Mouse (Mus musculus) cortical plate, adult 2 months (tissue): ENCODE measurements around the gene Rab11a.

Experiments used
- CTCF ChIP-seq: fragments of 200-500 bp; IDR thresholded peaks from 2 replicates; pipeline ENCODE4 v1.5.1; 2011; ENCODE audit warnings: mild to moderate bottlenecking, control low read depth, low read length; ENCODE audit not compliant: insufficient read depth; ENCODE audit errors: extremely low read depth
- POLR2A ChIP-seq: fragments of 200-500 bp; IDR thresholded peaks from 2 replicates; pipeline ENCODE4 v1.6.1; 2011; ENCODE audit warnings: mild to moderate bottlenecking, low read length, control low read depth; ENCODE audit not compliant: insufficient read depth; ENCODE audit errors: extremely low read depth

GRCm38 (mm10) chr9:64737406-64738201 is at the start of gene Rab11a:
- TF ChIP-seq CTCF (no peak), POLR2A (peak; percentile 75)
